9 mouse cellular contexts compared by ENCODE assay signal in genomic region chr16:18878091-18878720, GRCm38 (mm10). TPM values are rescaled to one million over a fixed set of nuclear protein-coding genes. Genes with fewer than 3 reads are reported as not detected.
DNase-seq lines count a peak whose midpoint lies in the region; ATAC-seq and TF ChIP-seq lines count a peak whose summit lies in the region.
"Had no signal": no experiment of that assay in that cellular context is flagged by ENCODE, and none has a peak within 500 bp of the region (broad histone marks: within the 10 kb centered on the region; RNA-seq: fewer than 3 reads in every experiment).

No protein-coding gene starts in this region.

- TF ChIP-seq CTCF in midbrain, postnatal 0 days (IDR thresholded peaks at IDR 0.05): peak; percentile 30

- no peak for ATAC-seq in erythroblast, adult 5-6 weeks (replicated peaks; ENCODE audit: low FRiP score, poor library complexity, severe bottlenecking)
- ATAC-seq in intestine, embryonic 14.5 days (replicated peaks; ENCODE audit: low FRiP score, low TSS enrichment, low read depth): no peak
- ATAC-seq in midbrain, postnatal 0 days (ENCODE audit: low FRiP score): peak; percentile 1; the same call in 1 of the 2 replicates

- no peaks in the 10 kb centered on the region for H3K27me3 ChIP-seq in erythroblast, embryonic 14.5 days (ENCODE audit: control insufficient read depth)
- H3K27me3 ChIP-seq in intestine, embryonic 14.5 days (replicated peaks; ENCODE audit: control insufficient read depth, insufficient read depth, low read length): no peaks in the 10 kb centered on the region
- H3K27me3 ChIP-seq in midbrain, postnatal 0 days (ENCODE audit: insufficient read depth, low read length): no peaks in the 10 kb centered on the region

- whole genome bisulfite sequencing in intestine, embryonic 14.5 days: 26% methylated on average over 20 of the region's 20 CpGs
- 21% methylated on average over 20 of the region's 20 CpGs for WGBS in midbrain, postnatal 0 days

- H3K36me3 ChIP-seq in erythroblast, embryonic 14.5 days (ENCODE audit: control insufficient read depth): peaks cover 62% of the 10 kb centered on the region
- H3K36me3 ChIP-seq in intestine, embryonic 14.5 days (ENCODE audit: control insufficient read depth, insufficient read depth, low read length): peaks cover 23% of the 10 kb centered on the region
- H3K36me3 ChIP-seq in midbrain, postnatal 0 days (ENCODE audit: insufficient read depth, low read length): peaks cover 9% of the 10 kb centered on the region

- peaks cover 52% of the 10 kb centered on the region for H3K4me1 ChIP-seq in erythroblast, embryonic 14.5 days (ENCODE audit: control insufficient read depth)
- no peaks in the 10 kb centered on the region; the same call in 1 of the 2 replicates for H3K4me1 ChIP-seq in intestine, embryonic 14.5 days (replicated peaks; ENCODE audit: control insufficient read depth, insufficient read depth, low read length)
- H3K4me1 ChIP-seq in midbrain, postnatal 0 days (ENCODE audit: insufficient read depth, low read length): peaks cover 4% of the 10 kb centered on the region; the same call in 1 of the 2 replicates

- no peaks in the 10 kb centered on the region for H3K9me3 ChIP-seq in erythroblast, embryonic 14.5 days (ENCODE audit: control insufficient read depth, low read length)
- no peaks in the 10 kb centered on the region for H3K9me3 ChIP-seq in intestine, embryonic 14.5 days (ENCODE audit: control insufficient read depth, low read length)
- no peaks in the 10 kb centered on the region for H3K9me3 ChIP-seq in midbrain, postnatal 0 days (ENCODE audit: low read length)

- H3K4me3 ChIP-seq in erythroblast, embryonic 14.5 days (replicated peaks): peak overlapping the region; percentile 99
- peak overlapping the region; percentile 86 for H3K4me3 ChIP-seq in intestine, embryonic 14.5 days (ENCODE audit: low read depth, low read length)
- peak overlapping the region; percentile 89 for H3K4me3 ChIP-seq in midbrain, postnatal 0 days (ENCODE audit: low read depth, low read length)

- H3K4me2 ChIP-seq in intestine, embryonic 14.5 days (ENCODE audit: low read length): peak overlapping the region; percentile 78
- H3K4me2 ChIP-seq in midbrain, postnatal 0 days (ENCODE audit: low read depth, low read length, poor library complexity, severe bottlenecking): peak overlapping the region; percentile 75

- H3K27ac ChIP-seq in intestine, embryonic 14.5 days (ENCODE audit: low read depth): peak overlapping the region; percentile 91
- H3K27ac ChIP-seq in midbrain, postnatal 0 days (ENCODE audit: low read depth, low read length): peak overlapping the region; percentile 88

- DNase-seq in right cerebral cortex, adult 18-20 months: peak; percentile 3
- no peak for DNase-seq in right cerebral cortex, postnatal 25 days
- DNase-seq in intestine, embryonic 14.5 days (ENCODE audit: low spot score): no peak
- DNase-seq in midbrain, postnatal 0 days (ENCODE audit: low spot score): no peak
- no peak for DNase-seq in cerebellum, adult 11 months
- no peak for DNase-seq in adrenal gland, postnatal 36 days

- peak overlapping the region; percentile 80 for H3K9ac ChIP-seq in intestine, embryonic 14.5 days (ENCODE audit: low read length)
- H3K9ac ChIP-seq in midbrain, postnatal 0 days (replicated peaks; ENCODE audit: low read length, poor library complexity, severe bottlenecking): peak overlapping the region; percentile 81

RNA-seq across cellular contexts. Expression of gene Hira, which starts 1.4 kb away (rescaled TPM):
- 0.95 and 1.0 TPM in 2 replicates for polyA plus RNA-seq in erythroblast, embryonic 14.5 days (2012)
- 19.2 and 20.4 TPM in 2 replicates for total RNA-seq in erythroblast, adult 5-6 weeks (2015; ENCODE audit: low replicate concordance)
- total RNA-seq in erythroblast, adult 5-6 weeks (2017; ENCODE audit: low replicate concordance): 13.9 and 24.5 TPM in 2 replicates
- 12.8 and 15.8 TPM in 2 replicates for polyA plus RNA-seq in intestine, embryonic 14.5 days (2014; fragmentation: Nextera tagmentation; extraction: Ambion mirVana)
- 65.0 and 73.1 TPM in 2 replicates for total RNA-seq in midbrain, postnatal 0 days (2014; rRNA removed)
- polyA plus RNA-seq in midbrain, postnatal 0 days (2015; fragmentation: Nextera tagmentation; extraction: Ambion mirVana): 15.0 and 19.2 TPM in 2 replicates
- total RNA-seq in adrenal gland, postnatal 36 days (2021): 10 to 100 TPM; 35.0 to 39.2 TPM

RNA-seq across cellular contexts. Expression of gene Mrpl40, which starts 1.5 kb away (rescaled TPM):
- 1.9 and 2.1 TPM in 2 replicates for polyA plus RNA-seq in erythroblast, embryonic 14.5 days (2012)
- total RNA-seq in erythroblast, adult 5-6 weeks (2015; ENCODE audit: low replicate concordance): 5.4 and 39.7 TPM in 2 replicates
- total RNA-seq in erythroblast, adult 5-6 weeks (2017; ENCODE audit: low replicate concordance): 25.6 and 26.8 TPM in 2 replicates
- polyA plus RNA-seq in intestine, embryonic 14.5 days (2014; fragmentation: Nextera tagmentation; extraction: Ambion mirVana): 92.6 and 92.9 TPM in 2 replicates
- 27.6 and 27.9 TPM in 2 replicates for total RNA-seq in midbrain, postnatal 0 days (2014; rRNA removed)
- 78.4 and 82.6 TPM in 2 replicates for polyA plus RNA-seq in midbrain, postnatal 0 days (2015; fragmentation: Nextera tagmentation; extraction: Ambion mirVana)
- total RNA-seq in adrenal gland, postnatal 36 days (2021): 10 to 100 TPM; 43.9 to 64.7 TPM

RNA-seq across cellular contexts. Expression of gene Gm28539, which starts 41.8 kb away (rescaled TPM):
- polyA plus RNA-seq in erythroblast, embryonic 14.5 days (2012): not detected in 2 replicates
- total RNA-seq in erythroblast, adult 5-6 weeks (2015; ENCODE audit: low replicate concordance): not detected in 2 replicates
- total RNA-seq in erythroblast, adult 5-6 weeks (2017; ENCODE audit: low replicate concordance): 2.9 TPM in 1 of 2 replicates, not detected in the other
- polyA plus RNA-seq in intestine, embryonic 14.5 days (2014; fragmentation: Nextera tagmentation; extraction: Ambion mirVana): not detected in 2 replicates
- not detected in 2 replicates for total RNA-seq in midbrain, postnatal 0 days (2014; rRNA removed)
- 0.17 and 0.27 TPM in 2 replicates for polyA plus RNA-seq in midbrain, postnatal 0 days (2015; fragmentation: Nextera tagmentation; extraction: Ambion mirVana)
- total RNA-seq in adrenal gland, postnatal 36 days (2021): 1 to 10 TPM; 3.3 to 3.7 TPM
- total RNA-seq: hematopoietic stem cell, adult 5-6 weeks had no signal

RNA-seq across cellular contexts. Expression of gene 2510002D24Rik, which starts 41.8 kb away (rescaled TPM):
- 4.2 and 4.5 TPM in 2 replicates for polyA plus RNA-seq in erythroblast, embryonic 14.5 days (2012)
- total RNA-seq in erythroblast, adult 5-6 weeks (2015; ENCODE audit: low replicate concordance): 12.7 and 14.0 TPM in 2 replicates
- total RNA-seq in erythroblast, adult 5-6 weeks (2017; ENCODE audit: low replicate concordance): 6.3 and 10.9 TPM in 2 replicates
- polyA plus RNA-seq in intestine, embryonic 14.5 days (2014; fragmentation: Nextera tagmentation; extraction: Ambion mirVana): 41.1 and 42.9 TPM in 2 replicates
- total RNA-seq in midbrain, postnatal 0 days (2014; rRNA removed): 23.1 and 32.8 TPM in 2 replicates
- 47.2 and 55.4 TPM in 2 replicates for polyA plus RNA-seq in midbrain, postnatal 0 days (2015; fragmentation: Nextera tagmentation; extraction: Ambion mirVana)
- total RNA-seq in adrenal gland, postnatal 36 days (2021): 10 to 100 TPM; 12.6 to 22.3 TPM
